Mouse (Mus musculus) cortical plate, adult 2 months (tissue): ENCODE measurements at regions not wholly inside any gene's neighbourhood (a gene's known extent, or its start where the extent isn't known, plus 50 kb on each side); places are given as distances from the start of the nearest gene placed in this dataset.

Experiments used
- CTCF ChIP-seq: fragments of 200-500 bp; IDR thresholded peaks from 2 replicates; pipeline ENCODE4 v1.5.1; 2011; ENCODE audit warnings: mild to moderate bottlenecking, control low read depth, low read length; ENCODE audit not compliant: insufficient read depth; ENCODE audit errors: extremely low read depth
- POLR2A ChIP-seq: fragments of 200-500 bp; IDR thresholded peaks from 2 replicates; pipeline ENCODE4 v1.6.1; 2011; ENCODE audit warnings: mild to moderate bottlenecking, low read length, control low read depth; ENCODE audit not compliant: insufficient read depth; ENCODE audit errors: extremely low read depth

- TF ChIP-seq CTCF (no peak), POLR2A (no peak)
Observed at GRCm38 (mm10) chr1:143319568-143319967, 320.9 kb upstream of the B3galt2 start.
